Mouse (Mus musculus) liver, embryonic 11.5 days (tissue): ENCODE data around the gene Olfr1441. TPM values are rescaled to one million over a fixed set of nuclear protein-coding genes. Genes with fewer than 3 reads are reported as not detected.

Experiments used
- ATAC-seq: fragments of 200-750 bp; cut with Nextera tagmentation; replicated peaks from 2 replicates; pipeline ENCODE4 v1.8.0; 2017; ENCODE audit warnings: moderate number of reproducible peaks, mild to moderate bottlenecking, moderate TSS enrichment, moderate library complexity; ENCODE audit not compliant: low FRiP score
- DNase-seq: peaks from one replicate; pipeline ENCODE4 v3.0.0-alpha.2; 2017; ENCODE audit warnings: low spot score
- H3K27ac ChIP-seq: fragments of 300-500 bp; sonication (generic); 2 replicates; pipeline ENCODE4 v1.5.1; 2014; ENCODE audit warnings: mild to moderate bottlenecking, low read depth, low read length, control low read depth
- H3K27me3 ChIP-seq: fragments of 300-500 bp; sonication (generic); replicated peaks from 2 replicates; pipeline ENCODE4 v1.6.1; 2014; ENCODE audit warnings: low read length, mixed read lengths; ENCODE audit not compliant: control insufficient read depth, insufficient read depth
- H3K36me3 ChIP-seq: fragments of 300-500 bp; sonication (generic); 2 replicates; pipeline ENCODE4 v1.6.1; 2014; ENCODE audit warnings: mild to moderate bottlenecking, low read length, moderate library complexity, mixed read lengths; ENCODE audit not compliant: control insufficient read depth, insufficient read depth
- H3K4me1 ChIP-seq: fragments of 300-500 bp; sonication (generic); replicated peaks from 2 replicates; pipeline ENCODE4 v1.6.1; 2014; ENCODE audit warnings: low read length, mixed read lengths; ENCODE audit not compliant: control insufficient read depth, insufficient read depth
- H3K4me2 ChIP-seq: fragments of 300-500 bp; sonication (generic); 2 replicates; pipeline ENCODE4 v1.6.1; 2014; ENCODE audit warnings: mild to moderate bottlenecking, control low read depth, moderate library complexity
- H3K4me3 ChIP-seq: fragments of 300-500 bp; sonication (generic); 2 replicates; pipeline ENCODE4 v1.5.1; 2014; ENCODE audit warnings: low read depth, low read length, control low read depth
- H3K9ac ChIP-seq: fragments of 300-500 bp; sonication (generic); 2 replicates; pipeline ENCODE4 v1.6.1; 2014; ENCODE audit warnings: low read depth, low read length, control low read depth
- H3K9me3 ChIP-seq: fragments of 300-500 bp; sonication (generic); 2 replicates; pipeline ENCODE4 v1.6.1; 2016; ENCODE audit warnings: low read length, inconsistent platforms, mixed read lengths; ENCODE audit not compliant: control insufficient read depth
- WGBS: fragments of 180-500 bp; shearing (Covaris S2); extraction: QIAGEN DNeasy Blood & Tissue Kit; methylation state at CpG from one replicate; pipeline ENCODE4 v1.1.7; 2014; 5-methylcytosine and 5-hydroxymethylcytosine counted together
- polyA plus RNA-seq: library from polyadenylated mRNA; unstranded; fragments of >200 nt; fragmentation: Nextera tagmentation; extraction: Ambion mirVana; gene quantifications from 2 replicates; pipeline ENCODE4 v1.2.1, GENCODE M21; 2014

Gene Olfr1441
- polyA plus RNA-seq = not detected in 2 replicates

GRCm38 (mm10) chr19:12417361-12417760, at the start of gene Olfr1441:
Gene Olfr1441, plus strand, starts transcription at chr19:12417433.
- ATAC-seq = no peak
- Histone ChIP-seq H3K9me3 (no peaks in the 10 kb centered on the region), H3K4me1 (no peaks in the 10 kb centered on the region)

DNA sequence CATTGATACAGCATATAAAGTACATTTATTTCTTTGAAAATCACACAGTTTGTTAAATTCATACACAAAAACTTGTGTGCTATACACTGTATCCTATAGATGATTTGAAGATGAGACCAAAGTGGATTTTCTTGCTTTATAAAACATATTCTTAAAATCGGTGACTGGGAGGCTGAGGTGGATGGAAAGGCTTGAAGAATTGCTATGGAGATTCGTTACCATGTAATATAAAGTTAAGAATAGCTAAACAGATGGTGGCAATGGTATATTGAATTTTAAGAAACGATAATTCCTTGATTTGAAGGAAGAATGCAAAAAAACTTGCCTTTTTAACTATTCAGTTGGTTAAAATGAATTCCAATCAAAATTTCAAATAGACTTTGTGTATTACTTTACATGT, 44.2 kb upstream of the Olfr1441 start:
- ATAC-seq (no peak), DNase-seq (no peak)
- Histone ChIP-seq H3K9me3 (no peaks in the 10 kb centered on the region), H3K27me3 (no peaks in the 10 kb centered on the region), H3K4me2 (no peak overlapping the region), H3K4me1 (no peaks in the 10 kb centered on the region), H3K4me3 (no peak overlapping the region), H3K9ac (no peak overlapping the region), H3K27ac (no peak overlapping the region), H3K36me3 (no peaks in the 10 kb centered on the region)
- 65% methylated on average over 3 of the region's 3 CpGs for WGBS

More at GRCm38 (mm10) chr19:12417361-12417760, at the start of gene Olfr1441:
- Histone ChIP-seq H3K4me3 (no peak within 1 kb of the TSS), H3K27me3 (no peaks in the 10 kb centered on the region), H3K27ac (no peak within 1 kb of the TSS), H3K4me2 (no peak within 1 kb of the TSS), H3K36me3 (no peaks in the 10 kb centered on the region), H3K9ac (no peak within 1 kb of the TSS)
- no peak for DNase-seq

- H3K4me3 ChIP-seq = no peak overlapping the region
- H3K4me1 ChIP-seq = no peaks in the 10 kb centered on the region
- no peak overlapping the region for H3K4me2 ChIP-seq
- H3K9me3 ChIP-seq = no peaks in the 10 kb centered on the region
- H3K27ac ChIP-seq = no peak overlapping the region
- H3K9ac ChIP-seq = no peak overlapping the region
- H3K27me3 ChIP-seq = no peaks in the 10 kb centered on the region
- H3K36me3 ChIP-seq = no peaks in the 10 kb centered on the region
- no peak for DNase-seq
- no peak for ATAC-seq
- WGBS = 62% methylated on average over 2 of the region's 2 CpGs
These were observed 42.7 kb upstream of the Olfr1441 start for GRCm38 (mm10) chr19:12374465-12375025.

GRCm38 (mm10) chr19:12386979-12387378, 30.3 kb upstream of the Olfr1441 start, which contains the start of gene Olfr1440:
Gene Olfr1440, plus strand, starts transcription at chr19:12387279.
- no peak within 1 kb of the TSS for H3K4me2 ChIP-seq
- H3K4me1 ChIP-seq = no peaks in the 10 kb centered on the region
- no peak within 1 kb of the TSS for H3K4me3 ChIP-seq
- no peak within 1 kb of the TSS for H3K27ac ChIP-seq
- no peak within 1 kb of the TSS for H3K9ac ChIP-seq
- no peaks in the 10 kb centered on the region for H3K36me3 ChIP-seq
- no peaks in the 10 kb centered on the region for H3K27me3 ChIP-seq
- DNase-seq = no peak
- ATAC-seq = no peak
- no peaks in the 10 kb centered on the region for H3K9me3 ChIP-seq
- WGBS = 77% methylated on average over 2 of the region's 2 CpGs

DNA sequence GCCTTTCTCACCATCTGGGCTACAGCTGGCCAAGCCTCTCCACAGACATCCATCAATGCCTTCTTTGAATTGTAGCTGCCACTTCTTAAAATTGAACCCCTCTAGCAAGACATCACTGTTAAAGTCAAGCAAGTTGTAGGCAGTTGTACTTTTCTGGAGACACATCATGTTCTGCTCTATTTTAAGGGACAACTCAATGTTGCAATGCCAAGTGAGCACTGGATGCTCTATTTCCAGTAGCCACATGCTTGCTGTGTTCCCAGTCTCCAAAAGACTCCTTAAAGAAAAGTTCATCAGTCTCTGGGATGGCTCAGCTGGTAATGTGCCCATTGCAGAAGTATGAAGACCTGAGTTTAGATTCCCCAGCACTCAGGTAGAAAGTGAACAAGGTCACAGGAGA, 3.5 kb upstream of the Olfr1441 start:
- Histone ChIP-seq H3K27ac (no peak overlapping the region), H3K4me3 (no peak overlapping the region), H3K9ac (no peak overlapping the region), H3K4me2 (no peak overlapping the region), H3K4me1 (no peaks in the 10 kb centered on the region), H3K9me3 (no peaks in the 10 kb centered on the region), H3K36me3 (no peaks in the 10 kb centered on the region), H3K27me3 (no peaks in the 10 kb centered on the region)
- no peak for DNase-seq
- no peak for ATAC-seq

DNA sequence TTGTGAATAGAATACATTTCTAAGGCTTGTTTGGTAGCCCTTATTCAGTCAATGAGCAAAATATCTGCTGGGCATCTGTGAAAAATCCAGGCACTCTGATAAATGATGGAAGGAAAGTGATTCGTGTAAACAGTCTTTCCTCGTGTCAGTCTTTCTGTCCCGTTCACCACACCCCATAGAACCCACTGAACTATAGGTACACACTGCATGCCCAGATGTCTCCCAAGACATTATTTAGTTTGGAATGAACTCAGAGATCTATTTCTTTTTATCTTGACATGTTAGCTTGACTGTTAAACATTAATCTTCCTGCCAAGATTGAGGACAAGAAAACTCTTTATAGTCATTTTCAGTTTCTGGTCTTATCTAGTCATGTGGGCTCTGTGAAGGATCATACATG, 1.1 kb downstream of the Olfr1441 start:
- Histone ChIP-seq H3K4me1 (no peaks in the 10 kb centered on the region), H3K27ac (no peak overlapping the region), H3K9ac (no peak overlapping the region), H3K4me3 (no peak overlapping the region), H3K9me3 (no peaks in the 10 kb centered on the region), H3K36me3 (no peaks in the 10 kb centered on the region), H3K27me3 (no peaks in the 10 kb centered on the region), H3K4me2 (no peak overlapping the region)
- WGBS = 64% methylated on average over 3 of the region's 3 CpGs
- no peak for ATAC-seq
- DNase-seq = no peak

DNA sequence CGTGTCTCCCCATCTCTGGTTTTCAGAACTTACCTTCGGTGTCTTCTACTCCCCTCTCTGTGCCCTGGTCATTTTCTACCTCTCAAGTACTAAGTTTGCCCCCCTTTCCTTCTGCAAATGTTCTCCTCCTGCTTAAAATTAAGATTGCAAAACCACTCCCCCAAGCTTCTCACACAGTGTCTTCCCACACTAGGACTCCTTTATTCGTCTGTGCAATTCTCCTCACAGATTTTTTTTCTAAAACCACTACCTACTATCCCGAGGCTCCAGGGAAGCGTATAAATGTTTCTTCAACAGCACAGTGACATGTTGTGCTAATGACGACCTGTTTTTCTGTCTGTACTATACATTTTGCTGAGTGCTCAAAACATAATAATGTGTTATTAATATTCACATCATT, 3.3 kb downstream of the Olfr1441 start:
- Histone ChIP-seq H3K36me3 (no peaks in the 10 kb centered on the region), H3K27me3 (no peaks in the 10 kb centered on the region), H3K4me3 (no peak overlapping the region), H3K9ac (no peak overlapping the region), H3K9me3 (no peaks in the 10 kb centered on the region), H3K4me1 (no peaks in the 10 kb centered on the region), H3K4me2 (no peak overlapping the region), H3K27ac (no peak overlapping the region)
- WGBS = 76% methylated on average over 6 of the region's 6 CpGs
- DNase-seq = no peak
- ATAC-seq = no peak

GRCm38 (mm10) chr19:12421680-12422079, 4.4 kb downstream of the Olfr1441 start:
- ATAC-seq = no peak
- no peak overlapping the region for H3K4me3 ChIP-seq
- H3K4me2 ChIP-seq = no peak overlapping the region
- WGBS = 80% methylated on average over 1 of the region's 1 CpGs
- no peak overlapping the region for H3K9ac ChIP-seq
- no peaks in the 10 kb centered on the region for H3K36me3 ChIP-seq
- H3K4me1 ChIP-seq = no peaks in the 10 kb centered on the region
- H3K27me3 ChIP-seq = no peaks in the 10 kb centered on the region
- H3K9me3 ChIP-seq = no peaks in the 10 kb centered on the region
- H3K27ac ChIP-seq = no peak overlapping the region
- no peak for DNase-seq

- Histone ChIP-seq H3K9ac (no peak overlapping the region), H3K4me1 (no peaks in the 10 kb centered on the region), H3K27me3 (no peaks in the 10 kb centered on the region), H3K4me2 (no peak overlapping the region), H3K9me3 (no peaks in the 10 kb centered on the region), H3K36me3 (no peaks in the 10 kb centered on the region), H3K27ac (no peak overlapping the region), H3K4me3 (no peak overlapping the region)
- no peak for DNase-seq
- WGBS = 84% methylated on average over 5 of the region's 5 CpGs
- no peak for ATAC-seq
These were observed 9.9 kb downstream of the Olfr1441 start for GRCm38 (mm10) chr19:12427101-12427500.
